Mouse (Mus musculus) bone marrow, adult 2 months (tissue): ENCODE results near the gene Erbb2.

ENCODE experiments used
- CTCF ChIP-seq: fragments of 200-500 bp; IDR thresholded peaks from 2 replicates; pipeline ENCODE4 v1.5.1; 2011; ENCODE audit warnings: low read length, control low read depth; ENCODE audit not compliant: control insufficient read depth, insufficient read depth
- POLR2A ChIP-seq: fragments of 200-500 bp; IDR thresholded peaks from 2 replicates; pipeline ENCODE4 v1.6.1; 2011; ENCODE audit warnings: low read depth, mild to moderate bottlenecking, control low read depth, low read length, borderline replicate concordance; ENCODE audit not compliant: control insufficient read depth

- TF ChIP-seq CTCF = no peak
- no peak for TF ChIP-seq POLR2A
These were observed 73.5 kb downstream of the Erbb2 start for GRCm38 (mm10) chr11:98485749-98486148.
